Mouse (Mus musculus) limb, embryonic 14.5 days (tissue): ENCODE measurements at regions not wholly inside any gene's neighbourhood (a gene's known extent, or its start where the extent isn't known, plus 50 kb on each side); places are given as distances from the start of the nearest gene placed in this dataset.
"Not testable (repeated sequence)": the region's sequence is repeated elsewhere in the genome, so short reads cannot be mapped to it uniquely, and the experiment has no call there.

Experiments
- ATAC-seq: fragments of 200-750 bp; cut with Nextera tagmentation; 2 replicates; pipeline ENCODE4 v1.8.0; 2017; ENCODE audit warnings: low read depth, moderate number of reproducible peaks, moderate TSS enrichment; ENCODE audit not compliant: low FRiP score
- DNase-seq: peaks from one replicate; pipeline ENCODE4 v3.0.0-alpha.2; 2015; ENCODE audit warnings: low spot score
- H3K27ac ChIP-seq: fragments of 300-500 bp; sonication (generic); replicated peaks from 2 replicates; pipeline ENCODE4 v1.5.1; 2014; ENCODE audit warnings: low read depth, mild to moderate bottlenecking, low read length, moderate library complexity, mixed read lengths
- H3K27me3 ChIP-seq: fragments of 300-500 bp; sonication (generic); 2 replicates; pipeline ENCODE4 v1.6.1; 2014; ENCODE audit warnings: low read length, mixed read lengths; ENCODE audit not compliant: control insufficient read depth, insufficient read depth
- H3K36me3 ChIP-seq: fragments of 300-500 bp; sonication (generic); 2 replicates; pipeline ENCODE4 v1.6.1; 2014; ENCODE audit warnings: mild to moderate bottlenecking, low read length, moderate library complexity, mixed read lengths; ENCODE audit not compliant: control insufficient read depth, insufficient read depth
- H3K4me1 ChIP-seq: fragments of 300-500 bp; sonication (generic); 2 replicates; pipeline ENCODE4 v1.6.1; 2014; ENCODE audit warnings: antibody characterized with exemption, low read length, mixed read lengths; ENCODE audit not compliant: control insufficient read depth, insufficient read depth
- H3K4me2 ChIP-seq: fragments of 300-500 bp; sonication (generic); replicated peaks from 2 replicates; pipeline ENCODE4 v1.6.1; 2014; ENCODE audit warnings: low read depth, mild to moderate bottlenecking, low read length, moderate library complexity; ENCODE audit not compliant: severe bottlenecking
- H3K4me3 ChIP-seq: fragments of 300-500 bp; sonication (generic); replicated peaks from 2 replicates; pipeline ENCODE4 v1.5.1; 2014; ENCODE audit warnings: low read length
- H3K9ac ChIP-seq: fragments of 300-500 bp; sonication (generic); 2 replicates; pipeline ENCODE4 v1.6.1; 2014; ENCODE audit warnings: mild to moderate bottlenecking, low read depth, low read length, moderate library complexity; ENCODE audit not compliant: severe bottlenecking
- H3K9me3 ChIP-seq: fragments of 300-500 bp; sonication (generic); 2 replicates; pipeline ENCODE4 v1.6.1; 2016; ENCODE audit warnings: low read length; ENCODE audit not compliant: control insufficient read depth
- POLR2A ChIP-seq: fragments of 200-500 bp; IDR thresholded peaks from 2 replicates; pipeline ENCODE4 v1.8.0; 2012; ENCODE audit warnings: inconsistent platforms, mild to moderate bottlenecking, moderate library complexity, borderline replicate concordance; ENCODE audit not compliant: insufficient read depth, insufficient read length; ENCODE audit errors: extremely low read depth
- WGBS: fragments of 180-500 bp; shearing (Covaris S2); extraction: QIAGEN DNeasy Blood & Tissue Kit; methylation state at CpG from one replicate; pipeline ENCODE4 v1.1.7; 2014; 5-methylcytosine and 5-hydroxymethylcytosine counted together

DNA sequence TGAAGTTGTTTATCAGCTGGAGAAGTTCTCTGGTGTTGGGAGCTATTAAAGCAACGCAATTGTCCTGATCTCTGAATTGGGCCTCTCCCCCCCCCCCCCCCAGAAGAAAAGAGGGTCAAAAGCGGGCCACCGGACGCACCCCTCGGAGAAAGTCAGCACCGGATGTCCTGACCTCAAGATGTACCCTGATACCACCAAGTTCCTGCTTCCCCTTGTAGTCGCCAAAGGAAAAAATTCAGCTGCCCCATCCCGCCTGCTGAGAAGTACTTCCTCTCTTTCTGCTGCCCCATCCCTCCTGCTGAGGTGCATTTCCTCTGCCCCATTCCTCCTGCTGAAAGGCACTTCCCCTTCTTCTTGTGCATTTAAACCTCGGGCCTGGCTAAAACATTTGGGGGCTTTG, 1191.1 kb upstream of the 1700008P02Rik start:
- DNase-seq, H3K9me3 ChIP-seq, H3K4me3 ChIP-seq, H3K36me3 ChIP-seq, H3K27me3 ChIP-seq, H3K4me1 ChIP-seq, H3K4me2 ChIP-seq, H3K27ac ChIP-seq, ATAC-seq, H3K9ac ChIP-seq: not testable (repeated sequence)
- WGBS: 81% methylated on average over 6 of the region's 9 CpGs

DNA sequence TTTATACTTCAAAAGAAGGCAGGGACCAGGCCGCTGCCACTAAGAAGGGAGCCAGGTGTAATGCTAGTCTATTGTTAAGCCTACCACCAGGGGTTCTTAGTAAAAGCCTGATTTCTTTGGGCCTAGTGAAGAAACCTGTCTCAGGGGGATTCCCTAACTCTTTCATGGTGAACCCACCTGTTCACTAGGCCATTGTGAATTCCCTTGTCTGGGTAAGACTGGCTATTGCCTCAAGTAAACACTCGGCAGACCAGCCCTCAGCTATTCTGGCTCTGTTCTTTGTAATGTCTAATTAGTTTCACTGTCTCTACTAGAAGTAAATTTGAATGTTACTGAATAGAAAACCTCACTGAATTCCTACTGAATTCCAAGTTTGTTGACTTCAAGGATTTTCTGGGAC, 1184.9 kb upstream of the 1700008P02Rik start:
- WGBS: 71% methylated on average over 2 of the region's 2 CpGs
- not testable (repeated sequence) for H3K9me3 ChIP-seq, H3K9ac ChIP-seq, H3K36me3 ChIP-seq, ATAC-seq, H3K27me3 ChIP-seq, H3K4me2 ChIP-seq, H3K4me1 ChIP-seq, H3K4me3 ChIP-seq, DNase-seq, H3K27ac ChIP-seq

DNA sequence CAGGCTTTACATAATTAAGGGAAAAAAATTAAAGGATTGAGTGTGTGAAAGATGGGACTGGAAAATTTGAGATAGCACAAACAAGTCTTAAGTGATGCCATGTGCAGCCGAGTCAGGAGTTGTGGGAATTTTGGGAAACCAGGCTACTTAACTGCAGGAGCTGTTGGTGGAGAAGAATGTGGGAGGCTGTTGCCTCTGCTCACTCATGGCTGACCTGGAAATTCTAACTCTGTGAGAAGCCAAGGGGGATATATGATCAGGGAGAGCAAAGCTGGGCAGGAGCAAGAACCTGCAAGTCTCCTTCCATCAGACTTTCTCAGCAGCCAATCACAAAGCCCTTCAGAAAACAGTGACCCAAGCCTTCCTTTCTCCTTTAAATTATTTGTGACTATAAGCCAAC, 1184.0 kb upstream of the 1700008P02Rik start:
- Histone ChIP-seq H3K27ac (no peak overlapping the region), H3K4me2 (no peak overlapping the region), H3K4me1 (no peaks in the 10 kb centered on the region), H3K36me3 (no peaks in the 10 kb centered on the region), H3K4me3 (no peak overlapping the region), H3K27me3 (no peaks in the 10 kb centered on the region), H3K9me3 (no peaks in the 10 kb centered on the region), H3K9ac (no peak overlapping the region)
- DNase-seq (no peak), ATAC-seq (no peak)
- no peak for TF ChIP-seq POLR2A
- 59% methylated on average over 1 of the region's 1 CpGs for WGBS

DNA sequence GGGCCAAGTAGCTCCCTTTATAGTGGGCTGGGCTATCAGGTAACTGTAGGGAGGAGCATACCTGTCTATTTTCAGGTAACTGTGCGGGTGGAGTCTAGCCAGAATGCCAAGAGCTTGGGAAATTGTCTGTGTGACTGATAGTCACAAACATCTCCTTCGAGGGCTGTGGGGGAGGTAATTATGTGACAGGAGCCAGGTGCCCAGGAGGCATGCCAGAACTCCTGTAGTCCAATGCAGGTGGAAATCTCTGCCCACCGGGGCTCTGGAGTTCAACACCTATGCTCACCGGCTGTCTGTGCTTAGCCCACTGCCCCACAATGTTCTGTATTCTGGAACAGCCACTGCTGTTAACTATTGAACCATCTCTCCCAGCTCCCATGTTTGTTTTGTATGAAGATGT, 1179.2 kb upstream of the 1700008P02Rik start:
- 88% methylated on average over 4 of the region's 4 CpGs for WGBS
- no peak for ATAC-seq

DNA sequence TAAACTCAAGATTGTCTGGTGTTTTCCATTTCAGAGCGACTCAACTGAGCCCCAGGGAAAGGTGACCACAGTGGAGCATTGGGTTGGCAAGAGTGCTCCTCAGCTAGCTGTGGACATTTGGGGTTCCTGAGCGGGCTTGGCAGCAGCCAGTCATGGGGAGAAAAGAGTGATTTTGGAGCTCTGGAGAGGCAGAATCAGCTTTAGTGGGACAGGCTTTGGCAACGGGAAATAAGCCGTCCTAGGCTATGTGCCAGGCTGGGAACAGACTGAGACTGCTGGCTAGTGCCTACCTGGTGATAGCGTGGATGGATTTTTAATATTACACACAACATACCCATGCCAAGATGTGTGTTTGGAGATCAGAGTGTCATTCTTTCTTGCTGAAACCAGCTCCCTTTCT, 1167.4 kb upstream of the 1700008P02Rik start:
- H3K9me3 ChIP-seq: no peaks in the 10 kb centered on the region
- H3K27ac ChIP-seq: no peak overlapping the region
- ATAC-seq (no peak), DNase-seq (no peak)
- H3K36me3 ChIP-seq: no peaks in the 10 kb centered on the region
- H3K9ac ChIP-seq: no peak overlapping the region
- WGBS: 92% methylated on average over 5 of the region's 5 CpGs
- H3K4me3 ChIP-seq: no peak overlapping the region
- no peaks in the 10 kb centered on the region for H3K4me1 ChIP-seq
- H3K27me3 ChIP-seq: no peaks in the 10 kb centered on the region
- H3K4me2 ChIP-seq: no peak overlapping the region
- no peak for TF ChIP-seq POLR2A

More for the DNA sequence above, 1179.2 kb upstream of the 1700008P02Rik start:
- no peaks in the 10 kb centered on the region for H3K27me3 ChIP-seq
- no peak overlapping the region for H3K27ac ChIP-seq
- no peaks in the 10 kb centered on the region for H3K36me3 ChIP-seq
- H3K4me2 ChIP-seq: no peak overlapping the region
- H3K9ac ChIP-seq: no peak overlapping the region
- no peaks in the 10 kb centered on the region for H3K9me3 ChIP-seq
- no peak overlapping the region for H3K4me3 ChIP-seq
- no peak for DNase-seq
- no peak for TF ChIP-seq POLR2A
- no peaks in the 10 kb centered on the region for H3K4me1 ChIP-seq

DNA sequence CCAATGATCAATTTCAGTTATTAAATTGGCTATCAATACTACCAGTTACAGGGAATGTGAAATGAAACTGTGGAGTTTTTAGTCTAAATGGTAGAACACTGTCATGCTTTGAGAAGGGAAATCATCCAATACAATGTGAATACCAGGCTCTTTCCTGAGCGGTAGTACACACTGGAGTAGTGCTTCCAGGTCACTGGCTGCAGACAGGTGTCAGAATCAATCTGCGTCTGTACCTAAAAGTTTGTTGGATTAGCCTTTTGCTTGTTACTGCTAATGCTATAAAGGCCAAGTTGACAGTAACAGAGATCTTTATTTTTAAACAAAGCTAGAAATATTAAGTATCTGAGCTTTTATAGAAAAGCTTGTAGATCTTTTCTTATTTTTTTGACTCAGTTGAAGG, 1164.9 kb upstream of the 1700008P02Rik start:
- Histone ChIP-seq H3K27me3 (no peaks in the 10 kb centered on the region), H3K36me3 (no peaks in the 10 kb centered on the region), H3K9ac (no peak overlapping the region), H3K27ac (no peak overlapping the region), H3K9me3 (no peaks in the 10 kb centered on the region), H3K4me1 (no peaks in the 10 kb centered on the region), H3K4me2 (no peak overlapping the region), H3K4me3 (no peak overlapping the region)
- TF ChIP-seq POLR2A: no peak
- 81% methylated on average over 2 of the region's 2 CpGs for WGBS
- DNase-seq: no peak
- no peak for ATAC-seq
